Mouse (Mus musculus) heart, postnatal 0 days (tissue): ENCODE results near the gene Plekhb2.

Experiments
- CTCF ChIP-seq: IDR thresholded peaks from 2 replicates; pipeline ENCODE4 v1.5.1; 2016; ENCODE audit warnings: antibody characterized with exemption, control low read depth, low read depth
- EP300 ChIP-seq: IDR thresholded peaks from 2 replicates; pipeline ENCODE4 v1.6.1; 2016; ENCODE audit warnings: antibody characterized with exemption, low read depth

DNA sequence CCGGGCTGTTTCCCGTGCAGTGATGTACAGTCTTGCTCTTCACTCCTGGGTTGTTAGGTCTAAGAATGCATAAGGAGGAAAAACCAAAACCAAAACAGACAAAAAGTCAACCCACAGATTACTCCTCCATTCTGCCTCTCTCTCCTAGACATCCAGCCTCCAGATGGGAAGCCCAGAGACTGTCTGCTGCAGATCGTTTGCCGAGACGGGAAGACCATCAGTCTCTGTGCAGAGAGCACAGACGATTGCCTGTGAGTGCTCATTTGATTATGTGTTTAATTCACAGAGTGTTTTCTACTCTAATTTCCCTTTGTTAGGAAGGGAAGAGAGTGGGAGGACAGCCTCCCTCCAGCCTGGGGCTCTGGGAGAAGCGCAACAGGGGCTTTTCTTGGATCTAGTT is 13.5 kb downstream of the Plekhb2 start:
- no peak for TF ChIP-seq CTCF
- no peak for TF ChIP-seq EP300
